In the genomic region with DNA sequence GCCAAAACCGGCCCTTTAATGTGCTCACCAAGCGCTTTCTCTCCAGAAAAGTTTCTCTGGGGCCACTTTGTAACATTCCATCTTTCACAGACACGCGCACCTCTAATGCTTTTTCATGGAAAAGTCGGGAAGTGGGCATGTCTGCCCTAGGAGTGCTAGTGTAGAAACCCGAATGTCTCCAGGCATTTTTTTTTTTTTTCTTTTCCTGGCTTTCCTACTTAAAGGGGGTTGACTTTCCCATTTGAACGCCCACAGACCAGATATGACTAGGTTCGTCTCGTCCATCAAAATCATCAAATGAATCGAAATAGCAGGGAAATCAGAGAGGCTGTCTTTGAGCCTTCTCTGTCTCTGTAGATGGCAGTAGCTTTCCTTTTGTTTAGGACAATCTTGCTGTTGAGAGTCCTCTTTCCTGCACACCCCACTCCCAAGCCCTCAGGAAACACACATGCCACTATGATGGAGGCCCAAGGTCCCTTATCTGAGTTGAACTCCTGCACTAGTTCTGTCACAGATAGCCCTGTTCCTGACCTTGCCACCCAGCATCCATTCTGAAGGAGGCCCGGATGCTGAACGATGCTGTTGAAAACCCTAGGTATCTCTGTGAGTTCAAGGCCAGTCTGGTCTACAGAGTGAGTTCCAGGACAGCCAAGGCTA, we compare ENCODE assay signal across 8 mouse cellular contexts. TPM values are rescaled to one million over a fixed set of nuclear protein-coding genes. Genes with fewer than 3 reads are reported as not detected.
DNase-seq lines count a peak whose midpoint lies in the region; ATAC-seq and TF ChIP-seq lines count a peak whose summit lies in the region.

No protein-coding gene starts in this region.

- H3K4me1 ChIP-seq in ES-E14 (ENCODE audit: control insufficient read depth in 2 of 2, insufficient read depth in 2 of 2, low read length in 2 of 2, poor library complexity in 1 of 2), result peaks cover 4 to 6% of the 10 kb centered on the region in 2 experiments; a peak in 3 of 4 replicates
- H3K4me1 ChIP-seq in embryonic facial prominence, embryonic 15.5 days, result peaks cover 21% of the 10 kb centered on the region
- peaks cover 22% of the 10 kb centered on the region for H3K4me1 ChIP-seq in hindbrain, embryonic 13.5 days (replicated peaks)
- H3K4me1 ChIP-seq in lung, postnatal 0 days (ENCODE audit: insufficient read depth, low read depth, low read length), result peaks cover 13% of the 10 kb centered on the region; the same call in 1 of the 2 replicates

- peak overlapping the region; percentile 74 to 75 for H3K4me3 ChIP-seq in ES-E14 (ENCODE audit: insufficient read depth in 1 of 2, low read depth in 1 of 2, low read length in 2 of 2, poor library complexity in 1 of 2, severe bottlenecking in 1 of 2)
- H3K4me3 ChIP-seq in embryonic facial prominence, embryonic 15.5 days (replicated peaks), result peak overlapping the region; percentile 98
- peak overlapping the region; percentile 99 for H3K4me3 ChIP-seq in hindbrain, embryonic 13.5 days
- H3K4me3 ChIP-seq in lung, postnatal 0 days (ENCODE audit: low read depth, low read length), result peak overlapping the region; percentile 96

- no peak; the same call in 1 of the 2 replicates for ATAC-seq in embryonic facial prominence, embryonic 15.5 days (ENCODE audit: insufficient number of reproducible peaks, low FRiP score, low TSS enrichment, low read depth)
- no peak for ATAC-seq in hindbrain, embryonic 13.5 days (ENCODE audit: low FRiP score)
- ATAC-seq in lung, postnatal 0 days, result no peak

- peak overlapping the region; percentile 96 for H3K27ac ChIP-seq in ES-E14 (ENCODE audit: insufficient read depth, low read depth, low read length, poor library complexity, severe bottlenecking)
- peak overlapping the region; percentile 99 for H3K27ac ChIP-seq in embryonic facial prominence, embryonic 15.5 days (replicated peaks)
- H3K27ac ChIP-seq in hindbrain, embryonic 13.5 days, result peak overlapping the region; percentile 96
- peak overlapping the region; percentile 95 for H3K27ac ChIP-seq in lung, postnatal 0 days (ENCODE audit: low read length)

- H3K9ac ChIP-seq in ES-E14 (ENCODE audit: insufficient read depth, low read depth, low read length, poor library complexity, severe bottlenecking), result peak overlapping the region; percentile 89
- peak overlapping the region; percentile 50 for H3K9ac ChIP-seq in embryonic facial prominence, embryonic 15.5 days
- H3K9ac ChIP-seq in hindbrain, embryonic 13.5 days, result peak overlapping the region; percentile 74
- peak overlapping the region; percentile 44 for H3K9ac ChIP-seq in lung, postnatal 0 days (replicated peaks; ENCODE audit: low read depth)

- peak; percentile 7; the same call in 1 of the 2 replicates for TF ChIP-seq EP300 in lung, postnatal 0 days (IDR thresholded peaks at IDR 0.05)

- H3K4me2 ChIP-seq in embryonic facial prominence, embryonic 15.5 days (replicated peaks), result peak overlapping the region; percentile 60
- H3K4me2 ChIP-seq in hindbrain, embryonic 13.5 days, result peak overlapping the region; percentile 72
- peak overlapping the region; percentile 64 for H3K4me2 ChIP-seq in lung, postnatal 0 days (replicated peaks; ENCODE audit: low read depth, low read length)

- H3K36me3 ChIP-seq in ES-E14 (ENCODE audit: control insufficient read depth, insufficient read depth, low read length, poor library complexity, severe bottlenecking), result peaks cover 2% of the 10 kb centered on the region
- peaks cover 7% of the 10 kb centered on the region; the same call in 1 of the 2 replicates for H3K36me3 ChIP-seq in embryonic facial prominence, embryonic 15.5 days
- H3K36me3 ChIP-seq in hindbrain, embryonic 13.5 days, result peaks cover 9% of the 10 kb centered on the region; the same call in 1 of the 2 replicates
- H3K36me3 ChIP-seq in lung, postnatal 0 days (ENCODE audit: insufficient read depth, low read length), result no peaks in the 10 kb centered on the region
- no peaks in the 10 kb centered on the region for H3K36me3 ChIP-seq in splenic B cell, adult 2 months (ENCODE audit: control insufficient read depth, insufficient read depth, low read length, poor library complexity, severe bottlenecking)

- DNase-seq in adrenal gland, adult 8-10 months, result peak; percentile 29
- DNase-seq in adrenal gland, postnatal 25 days, result no peak
- DNase-seq in ES-E14 (ENCODE audit: low read depth, low spot score), result no peak
- DNase-seq in lung, postnatal 0 days (ENCODE audit: low spot score), result peak; percentile 37
- DNase-seq in splenic B cell, adult 2 months (ENCODE audit: low read depth, low spot score), result peak; percentile 20
- no peak for DNase-seq in left cerebral cortex, postnatal 10 days (ENCODE audit: extremely low spot score in 1 of 2, low spot score in 2 of 2)

- TF ChIP-seq CTCF in lung, postnatal 0 days (IDR thresholded peaks at IDR 0.05), result no peak

- H3K9me3 ChIP-seq in ES-E14 (ENCODE audit: control insufficient read depth, insufficient read depth, low read depth, low read length), result no peaks in the 10 kb centered on the region
- no peaks in the 10 kb centered on the region for H3K9me3 ChIP-seq in embryonic facial prominence, embryonic 15.5 days (replicated peaks)
- H3K9me3 ChIP-seq in hindbrain, embryonic 13.5 days, result no peaks in the 10 kb centered on the region
- H3K9me3 ChIP-seq in lung, postnatal 0 days (ENCODE audit: low read length), result no peaks in the 10 kb centered on the region

- 16% methylated on average over 12 of the region's 12 CpGs for WGBS in embryonic facial prominence, embryonic 15.5 days
- 22% methylated on average over 12 of the region's 12 CpGs for whole genome bisulfite sequencing in hindbrain, embryonic 13.5 days
- WGBS in lung, postnatal 0 days, result 5% methylated on average over 12 of the region's 12 CpGs

- intact Hi-C loops in left cerebral cortex, postnatal 10 days (cut with DNase I), result no loop called here

- no peaks in the 10 kb centered on the region for H3K27me3 ChIP-seq in embryonic facial prominence, embryonic 15.5 days
- H3K27me3 ChIP-seq in hindbrain, embryonic 13.5 days, result 0 out of 2 replicates have a peak, but pooled peaks cover 9% of the 10 kb centered on the region
- no peaks in the 10 kb centered on the region for H3K27me3 ChIP-seq in lung, postnatal 0 days (replicated peaks; ENCODE audit: insufficient read depth, low read length)
- no peaks in the 10 kb centered on the region for H3K27me3 ChIP-seq in splenic B cell, adult 2 months (ENCODE audit: control insufficient read depth, insufficient read depth, low read length, poor library complexity, severe bottlenecking)

- in situ Hi-C loops in ES-E14 (cut with MboI; ENCODE audit: low sequenced_read_pairs in 2 of 2, unreplicated experiment in 2 of 2), result no loop called here

TF ChIP-seq in ES-E14, 5 proteins besides CTCF, POLR2A, EP300 and RAD21:
- no peak for TF ChIP-seq CHD2 (IDR thresholded peaks at IDR 0.05; ENCODE audit: low read depth, low read length)
- no peak for TF ChIP-seq ZC3H11A (IDR thresholded peaks at IDR 0.05; ENCODE audit: borderline replicate concordance, low read depth, low read length)
- no peak for TF ChIP-seq MAFK (IDR thresholded peaks at IDR 0.05; ENCODE audit: insufficient read depth, low read depth, low read length)
- TF ChIP-seq ZNF384 (IDR thresholded peaks at IDR 0.05; ENCODE audit: low read depth, low read length), result no peak
- no peak for TF ChIP-seq HCFC1 (IDR thresholded peaks at IDR 0.05; ENCODE audit: borderline replicate concordance, insufficient read depth, low read length)

RNA-seq across cellular contexts. Expression of a gene that starts 0.8 kb away (rescaled TPM):
- total RNA-seq in adrenal gland, adult 8-10 months (2022), result 100 to 1,000 TPM in 3 of 4 experiments, 10 to 100 TPM in 1; 95.5 to 188 (median 137) TPM
- total RNA-seq in adrenal gland, postnatal 25 days (2021), result 133 and 151 TPM in 2 replicates
- 62.4 and 62.8 TPM in 2 replicates for total RNA-seq in ES-E14 (2012; rRNA removed)
- polyA plus RNA-seq in embryonic facial prominence, embryonic 15.5 days (2015; fragmentation: Nextera tagmentation; extraction: Ambion mirVana), result 202 and 213 TPM in 2 replicates
- polyA plus RNA-seq in hindbrain, embryonic 13.5 days (2015; fragmentation: Nextera tagmentation; extraction: Ambion mirVana), result 215 and 220 TPM in 2 replicates
- 108 and 116 TPM in 2 replicates for polyA plus RNA-seq in lung, postnatal 0 days (2015; fragmentation: Nextera tagmentation; extraction: Ambion mirVana)
- total RNA-seq in left cerebral cortex, postnatal 10 days (2021), result 100 to 1,000 TPM; 133 to 134 TPM

RNA-seq across cellular contexts. Expression of a gene that starts 44.1 kb away (rescaled TPM):
- 1 to 10 TPM in 1 of 4 experiments, under 1 TPM in 3; 0.46 to 1.0 (median 0.67) TPM for total RNA-seq in adrenal gland, adult 8-10 months (2022)
- not detected in 2 replicates for total RNA-seq in adrenal gland, postnatal 25 days (2021)
- 1.2 and 1.6 TPM in 2 replicates for total RNA-seq in ES-E14 (2012; rRNA removed)
- 3.5 and 7.3 TPM in 2 replicates for polyA plus RNA-seq in embryonic facial prominence, embryonic 15.5 days (2015; fragmentation: Nextera tagmentation; extraction: Ambion mirVana)
- polyA plus RNA-seq in hindbrain, embryonic 13.5 days (2015; fragmentation: Nextera tagmentation; extraction: Ambion mirVana), result 0.75 and 1.2 TPM in 2 replicates
- 0.90 and 1.5 TPM in 2 replicates for polyA plus RNA-seq in lung, postnatal 0 days (2015; fragmentation: Nextera tagmentation; extraction: Ambion mirVana)
- total RNA-seq in left cerebral cortex, postnatal 10 days (2021), result under 1 TPM; 0.36 to 0.54 TPM

Comparison
In these comparisons a context has a peak if more than half of its experiments do, and no peak if none do; other contexts are left out.
1. DNase-seq: peak in adrenal gland, adult 8-10 months (single experiment), lung, postnatal 0 days (single experiment) and splenic B cell, adult 2 months (single experiment); none in adrenal gland, postnatal 25 days (single experiment), ES-E14 (single experiment) and left cerebral cortex, postnatal 10 days (0 of 2).
2. Peak in every context shown above with its lines, with median percentiles within 50 percentile points of each other: H3K27ac ChIP-seq, H3K4me3 ChIP-seq, H3K9ac ChIP-seq and H3K4me2 ChIP-seq.